Mouse (Mus musculus) right cerebral cortex, postnatal 4 days (tissue): ENCODE measurements around the gene Ppp1r15a.
"Not testable (repeated sequence)": the region's sequence is repeated elsewhere in the genome, so short reads cannot be mapped to it uniquely, and the experiment has no call there.

Experiments
- DNase-seq: peaks from one replicate; pipeline ENCODE4 v3.0.0-alpha.2; 2022

Gene Ppp1r15a

DNA sequence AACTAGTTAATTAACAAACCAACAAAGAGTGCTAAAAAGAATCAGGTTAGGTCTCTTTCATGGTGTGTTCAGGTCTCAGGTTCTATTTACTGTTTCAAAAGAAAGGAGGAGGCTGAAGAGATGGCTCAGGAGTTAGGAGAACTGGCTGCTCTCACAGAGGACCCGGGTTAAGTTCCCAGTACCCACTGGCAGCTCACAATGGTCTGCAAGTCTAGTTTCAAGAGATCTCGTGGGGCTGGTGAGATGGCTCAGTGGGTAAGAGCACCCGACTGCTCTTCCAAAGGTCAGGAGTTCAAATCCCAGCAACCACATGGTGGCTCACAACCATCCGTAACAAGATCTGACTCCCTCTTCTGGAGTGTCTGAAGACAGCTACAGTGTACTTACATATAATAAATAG, 45.8 kb downstream of the Ppp1r15a start:
- not testable (repeated sequence) for DNase-seq

GRCm38 (mm10) chr7:45478774-45479173, 47.3 kb downstream of the Ppp1r15a start:
- no peak for DNase-seq

GRCm38 (mm10) chr7:45477003-45477402, 49.1 kb downstream of the Ppp1r15a start:
- DNase-seq = peak; percentile 48

DNA sequence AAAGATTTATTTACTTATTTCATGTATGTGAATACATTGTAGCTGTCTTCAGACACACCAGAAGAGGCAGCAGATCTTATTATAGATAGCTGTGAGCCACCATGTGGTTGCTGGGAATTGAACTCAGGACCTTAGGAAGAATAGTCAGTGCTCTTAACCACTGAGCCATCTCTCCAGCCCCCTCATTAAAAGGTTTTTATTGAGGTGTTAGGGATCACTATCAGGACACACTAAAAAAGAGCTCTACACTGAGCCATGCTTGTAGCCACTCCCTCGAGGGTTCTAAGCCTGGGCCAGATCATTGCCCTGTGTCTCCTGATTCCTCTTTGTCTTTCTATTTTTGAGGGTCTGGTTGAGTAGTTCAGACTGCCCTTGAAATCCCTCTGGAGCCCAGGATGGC, 49.6 kb downstream of the Ppp1r15a start:
- DNase-seq = no peak

GRCm38 (mm10) chr7:45475291-45475969, 50.6 kb downstream of the Ppp1r15a start:
- no peak for DNase-seq
